Mouse (Mus musculus) naive thymus-derived CD4-positive, alpha-beta T cell, adult 2 months (primary cell): ENCODE results near the gene Psmb10.
"Not testable (repeated sequence)": the region's sequence is repeated elsewhere in the genome, so short reads cannot be mapped to it uniquely, and the experiment has no call there.

ENCODE experiments used
- DNase-seq: peaks from one replicate; pipeline ENCODE4 v3.0.0-alpha.2; 2011; ENCODE audit warnings: low read depth

The Psmb10 gene

DNA sequence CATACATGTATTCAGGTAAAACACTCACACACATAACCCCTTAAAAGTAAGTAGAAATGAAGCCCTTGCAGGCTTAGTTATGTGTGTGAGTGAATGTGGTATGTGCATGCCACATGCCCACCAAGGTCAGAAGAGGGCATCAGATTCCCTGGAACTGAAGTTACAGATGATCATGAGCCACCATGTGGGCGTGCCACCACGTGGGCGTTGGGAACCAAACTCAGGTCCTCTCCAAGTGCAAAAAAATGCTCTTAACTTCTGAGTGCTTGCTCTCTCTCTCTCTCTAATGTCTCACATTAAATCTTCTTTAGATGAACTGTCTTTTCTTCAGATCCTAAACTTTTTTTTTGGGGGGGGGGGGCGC, at the start of gene Psmb10:
Gene Psmb10, minus strand, starts transcription at position 139 of the 364 bp plus-strand sequence.
- DNase-seq: no peak

DNA sequence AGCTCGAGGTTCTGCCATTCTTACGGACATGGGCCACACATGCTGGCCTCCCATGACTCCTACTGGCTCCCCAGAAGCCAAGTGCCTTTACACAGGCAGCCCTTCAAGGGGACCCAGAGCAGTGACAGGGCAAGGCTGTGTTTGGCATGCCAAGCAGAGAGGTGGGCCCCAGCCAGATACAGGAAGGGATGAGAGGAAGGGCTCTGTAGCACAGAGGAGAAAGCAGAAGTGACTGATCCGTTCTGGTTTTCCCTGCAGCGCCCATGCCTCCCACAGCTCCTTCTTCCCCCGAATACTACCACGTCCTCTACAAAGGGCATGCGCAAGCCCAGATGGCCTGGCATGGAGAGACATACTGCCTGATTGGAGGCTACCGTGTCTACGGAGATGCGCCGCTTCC, 45.2 kb upstream of the Psmb10 start:
- DNase-seq: not testable (repeated sequence)

- no peak for DNase-seq
These were observed 42.9 kb upstream of the Psmb10 start for GRCm38 (mm10) chr8:105981146-105981545.

- DNase-seq: no peak
These were observed 41.1 kb upstream of the Psmb10 start, which contains the start of gene Dpep3 for GRCm38 (mm10) chr8:105979325-105979724. Gene Dpep3, minus strand, starts transcription at chr8:105979429.

GRCm38 (mm10) chr8:105975363-105975762, 37.1 kb upstream of the Psmb10 start:
- no peak for DNase-seq

DNA sequence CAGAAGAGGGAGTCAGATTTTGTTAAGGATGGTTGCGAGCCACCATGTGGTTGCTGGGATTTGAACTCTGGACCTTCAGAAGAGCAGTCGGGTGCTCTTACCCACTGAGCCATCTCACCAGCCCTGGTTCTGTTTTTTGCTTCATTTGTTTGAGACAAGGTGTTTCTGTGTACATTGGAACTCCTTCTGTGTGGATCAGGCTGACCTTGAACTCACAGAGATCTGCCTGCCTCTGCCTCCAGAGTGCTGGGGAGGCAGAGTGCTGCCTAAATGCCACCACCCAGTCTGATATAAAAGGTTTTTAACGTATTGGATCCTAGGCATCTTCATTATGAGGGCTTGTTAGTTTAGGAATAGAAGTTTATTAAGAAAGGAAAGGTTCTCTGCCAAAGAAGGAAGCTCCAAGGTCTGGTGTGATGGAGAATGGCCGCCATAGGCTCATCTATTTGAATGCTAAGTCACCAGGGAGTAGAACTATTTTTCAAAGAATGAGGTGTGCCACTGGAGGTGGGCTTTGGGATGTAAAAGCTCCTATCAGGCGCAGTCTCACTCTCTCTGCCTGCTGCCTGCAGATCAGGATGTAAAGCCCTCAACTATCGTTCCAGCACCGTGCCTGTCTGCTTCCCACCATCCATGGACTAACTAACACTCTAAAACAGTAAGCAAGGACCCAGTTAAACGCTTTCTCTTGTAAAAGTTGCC, 32.9 kb upstream of the Psmb10 start:
- DNase-seq: no peak

- no peak for DNase-seq
These were observed 31.1 kb upstream of the Psmb10 start for GRCm38 (mm10) chr8:105969367-105969766.

DNA sequence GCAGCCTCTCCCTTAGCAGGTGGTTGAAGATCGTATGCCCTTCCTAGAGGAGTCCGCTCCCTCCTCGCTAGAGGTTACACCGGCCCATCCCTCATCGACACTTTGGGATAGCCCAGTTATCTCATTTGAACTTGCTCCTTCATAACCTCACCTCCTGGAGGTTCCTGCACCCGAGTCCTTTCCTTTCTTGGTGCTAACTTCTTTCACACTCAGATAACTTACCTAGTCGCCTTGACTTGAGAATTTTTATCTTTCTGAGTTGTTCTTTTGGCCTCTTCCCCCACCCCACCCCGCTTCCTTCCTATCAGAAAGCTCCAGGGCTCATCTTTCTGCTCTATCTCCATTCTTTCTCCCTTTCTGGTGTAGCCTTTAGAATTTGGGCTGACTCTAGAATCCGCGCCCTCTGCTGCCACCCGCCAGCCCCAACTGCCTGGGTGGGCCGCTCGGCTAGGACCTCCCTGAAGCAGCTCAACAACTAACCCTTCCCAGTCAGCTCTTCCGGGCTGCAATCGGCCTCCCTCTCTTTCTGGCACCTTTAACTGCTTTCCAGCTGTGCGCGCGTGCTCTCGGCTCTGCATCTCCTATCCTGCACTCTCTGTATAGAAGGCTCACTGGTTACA, 28.6 kb upstream of the Psmb10 start:
- DNase-seq: peak; percentile 38

GRCm38 (mm10) chr8:105965905-105966341, 27.7 kb upstream of the Psmb10 start, which contains the start of gene Slc12a4:
Gene Slc12a4, minus strand, starts transcription at chr8:105966097.
- peak; percentile 70 for DNase-seq

DNA sequence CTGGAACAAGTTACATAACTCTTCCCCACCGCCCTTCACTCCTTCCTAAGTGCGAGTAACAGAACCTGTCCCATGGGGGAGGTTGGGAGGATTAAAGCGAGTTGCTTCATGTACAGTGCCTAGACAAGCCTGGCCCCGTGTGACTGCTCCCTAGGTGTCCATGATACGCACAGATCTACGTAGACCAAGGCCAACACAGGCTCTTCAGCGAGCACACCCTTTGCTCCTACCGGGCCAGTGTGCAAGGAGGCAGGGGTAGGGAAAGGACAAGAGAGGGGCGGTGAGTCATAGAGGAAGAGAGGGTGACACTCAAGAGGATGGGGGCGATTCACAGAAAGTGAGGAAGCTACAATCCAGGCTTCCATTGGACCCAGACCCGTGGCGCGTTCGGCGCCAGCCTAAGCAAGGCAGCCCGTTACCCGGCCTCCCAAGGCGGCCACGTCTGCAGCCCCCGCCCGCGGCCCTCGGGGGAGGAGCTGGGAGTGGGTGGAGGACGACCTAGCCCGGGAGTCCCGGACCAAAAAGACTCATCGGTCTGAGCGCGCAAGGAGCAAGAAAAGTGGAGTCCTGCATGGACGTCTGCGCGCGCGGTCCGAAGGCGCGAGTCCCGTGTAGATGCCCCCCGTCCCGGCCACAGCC, 27.1 kb upstream of the Psmb10 start:
- DNase-seq: peak; percentile 56

- DNase-seq: no peak
These were observed 26.4 kb upstream of the Psmb10 start for GRCm38 (mm10) chr8:105964506-105965265.

GRCm38 (mm10) chr8:105961536-105961935, 23.3 kb upstream of the Psmb10 start:
- no peak for DNase-seq

DNA sequence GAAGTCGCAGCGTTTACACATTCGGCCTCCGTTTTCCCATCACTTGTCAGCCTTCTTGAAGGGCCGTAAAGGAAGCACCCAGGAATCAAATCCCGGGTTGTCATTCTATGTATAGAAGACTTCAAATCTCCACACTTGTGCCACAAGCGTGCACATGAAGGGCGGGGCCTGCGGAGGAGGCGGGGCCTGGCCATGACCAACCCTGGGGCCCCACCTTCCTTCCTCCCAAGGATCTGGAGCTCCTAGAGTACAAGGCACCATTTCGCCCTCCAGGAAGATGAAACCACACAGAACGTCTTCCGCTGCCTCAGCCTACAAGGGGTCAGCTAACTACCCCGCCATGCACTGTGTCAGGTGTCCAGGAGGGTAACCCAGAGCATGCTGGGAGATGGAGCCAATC, 22.9 kb upstream of the Psmb10 start:
- DNase-seq: no peak

DNA sequence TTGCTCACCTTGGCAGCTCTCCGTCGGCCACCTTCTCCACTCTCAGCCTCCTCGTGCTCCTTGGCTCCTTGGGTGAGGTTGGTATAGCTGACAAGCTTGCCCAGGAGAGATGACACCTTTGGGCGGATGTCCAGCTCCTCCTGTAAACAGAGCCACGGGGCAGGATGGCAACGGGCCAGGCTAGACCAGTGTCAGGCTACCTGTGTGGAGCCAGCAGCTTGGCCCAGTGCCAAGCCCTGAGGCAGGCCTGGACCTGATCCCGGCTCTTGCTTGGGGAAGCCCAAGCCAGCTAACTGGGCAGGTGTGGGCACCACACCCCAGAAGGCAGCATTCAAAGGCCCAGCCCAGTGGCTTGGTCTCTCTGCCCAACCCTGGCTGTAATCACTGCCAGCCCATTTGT, 21.1 kb upstream of the Psmb10 start:
- DNase-seq: no peak

- DNase-seq: no peak
These were observed 19.6 kb upstream of the Psmb10 start for GRCm38 (mm10) chr8:105957813-105958212.

DNA sequence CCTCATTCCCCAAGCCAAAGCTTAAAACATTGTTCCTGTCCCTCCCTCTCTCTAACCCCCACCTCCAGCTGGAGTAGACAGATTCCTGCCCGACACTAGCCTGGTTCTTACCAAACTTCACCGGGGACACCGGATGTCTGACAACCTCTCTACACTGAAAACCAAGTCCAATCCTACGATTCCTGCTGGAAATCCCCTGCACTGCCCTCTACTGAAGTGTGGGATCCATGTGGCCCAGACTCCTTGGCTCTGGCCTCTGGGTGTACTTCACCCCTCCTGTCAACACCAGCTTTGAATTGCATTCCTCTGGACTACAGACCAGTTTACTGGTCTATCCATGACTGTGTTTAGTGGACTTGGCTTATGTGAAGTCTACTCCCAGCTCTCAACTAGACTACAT, 18.3 kb upstream of the Psmb10 start:
- no peak for DNase-seq

DNA sequence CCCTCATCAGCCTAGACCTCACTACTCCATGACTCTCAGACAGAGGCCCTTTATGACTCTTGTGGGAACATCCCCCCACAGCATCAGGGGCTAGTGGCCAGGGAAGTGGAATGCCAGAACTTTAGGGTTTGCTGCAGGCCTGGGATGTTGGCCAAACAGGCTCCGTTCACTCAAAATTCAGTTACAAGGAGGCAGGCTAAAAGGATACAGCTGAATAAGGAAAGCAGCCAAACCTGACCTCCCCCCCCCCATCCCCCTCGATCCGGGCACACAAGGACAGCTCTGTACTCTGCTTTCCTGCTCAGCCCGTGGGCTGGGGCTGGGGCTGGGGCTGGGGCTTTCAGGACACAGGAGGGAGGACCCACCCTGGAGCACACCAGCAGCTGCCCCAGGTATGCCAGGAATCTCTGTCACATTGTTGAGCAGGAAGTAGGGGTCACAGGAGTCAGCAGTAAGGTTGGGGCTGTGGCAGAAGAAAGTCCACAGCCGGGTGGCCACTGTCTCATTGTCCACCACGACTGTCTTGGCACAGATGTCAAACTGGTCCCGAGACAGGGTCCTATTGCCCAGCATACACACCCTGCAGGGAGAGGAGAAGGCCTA, 12.9 kb upstream of the Psmb10 start:
- DNase-seq: no peak

- DNase-seq: no peak
These were observed 11.1 kb upstream of the Psmb10 start for GRCm38 (mm10) chr8:105949350-105949749.

DNA sequence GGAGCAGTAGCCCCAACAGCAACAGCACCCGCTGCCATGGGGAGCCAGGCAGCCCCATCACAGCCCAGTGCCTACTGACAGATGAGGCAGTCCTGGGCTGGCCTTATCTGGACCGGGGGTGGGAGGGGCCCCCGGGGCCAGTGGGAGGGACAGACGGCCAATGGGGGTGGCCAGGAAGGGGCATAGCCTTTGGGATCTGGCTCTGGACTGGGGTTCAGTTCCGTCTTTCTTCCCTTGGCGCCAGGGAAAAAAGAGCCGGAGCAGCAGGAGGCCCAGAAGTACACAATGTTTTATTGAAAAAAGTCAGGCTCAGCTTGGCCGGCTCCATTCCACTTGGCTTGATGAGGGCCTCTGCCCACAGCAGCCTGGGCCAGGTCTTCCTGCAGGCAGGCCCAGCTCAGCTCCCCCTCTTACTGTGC, 5.1 kb upstream of the Psmb10 start, which contains the start of gene Lcat:
Gene Lcat, minus strand, starts transcription at position 62 of the 419 bp plus-strand sequence.
- no peak for DNase-seq

GRCm38 (mm10) chr8:105942542-105942941, 4.3 kb upstream of the Psmb10 start:
- no peak for DNase-seq

GRCm38 (mm10) chr8:105942026-105942425, 3.8 kb upstream of the Psmb10 start:
- no peak for DNase-seq
